Mouse (Mus musculus) thymus, adult 2 months (tissue): Measurements from ENCODE around the gene Wnk4. TPM values are rescaled to one million over a fixed set of nuclear protein-coding genes. Genes with fewer than 3 reads are reported as not detected.

ENCODE experiments used
- DNase-seq: peaks from one replicate; pipeline ENCODE4 v3.0.0; 2021
- H3K27ac ChIP-seq: fragments of 200-500 bp; 2 replicates; pipeline ENCODE4 v1.5.1; 2012; ENCODE audit warnings: low read length, control low read depth; ENCODE audit not compliant: control insufficient read depth, insufficient read depth
- H3K27me3 ChIP-seq: fragments of 200-500 bp; 2 replicates; pipeline ENCODE4 v1.6.1; 2012; ENCODE audit warnings: mild to moderate bottlenecking, low read length, moderate library complexity, mixed read lengths; ENCODE audit not compliant: control insufficient read depth, insufficient read depth
- H3K36me3 ChIP-seq: fragments of 200-500 bp; 2 replicates; pipeline ENCODE4 v1.6.1; 2012; ENCODE audit warnings: mild to moderate bottlenecking, low read length, moderate library complexity; ENCODE audit not compliant: control insufficient read depth, insufficient read depth
- H3K4me1 ChIP-seq: fragments of 200-500 bp; replicated peaks from 2 replicates; pipeline ENCODE4 v1.6.1; 2012; ENCODE audit warnings: low read length; ENCODE audit not compliant: control insufficient read depth, insufficient read depth
- H3K4me3 ChIP-seq: fragments of 200-500 bp; 2 replicates; pipeline ENCODE4 v1.5.1; 2012; ENCODE audit warnings: mild to moderate bottlenecking, low read length, control low read depth, moderate library complexity; ENCODE audit not compliant: control insufficient read depth, insufficient read depth
- CTCF ChIP-seq: fragments of 200-500 bp; IDR thresholded peaks from 2 replicates; pipeline ENCODE4 v1.5.1; 2012; ENCODE audit warnings: mild to moderate bottlenecking, control low read depth, low read length, moderate library complexity, borderline replicate concordance; ENCODE audit not compliant: control insufficient read depth, poor library complexity, insufficient read depth; ENCODE audit errors: extremely low read depth
- POLR2A ChIP-seq: fragments of 200-500 bp; IDR thresholded peaks from 2 replicates; pipeline ENCODE4 v1.6.1; 2012; ENCODE audit warnings: mild to moderate bottlenecking, low read length, control low read depth, moderate library complexity; ENCODE audit not compliant: control insufficient read depth, poor library complexity, insufficient read depth; ENCODE audit errors: extremely low read depth
- WGBS: fragments of 180-500 bp; shearing (Covaris S2); methylation state at CpG from one replicate; pipeline ENCODE4 v1.1.7; 2018; 5-methylcytosine and 5-hydroxymethylcytosine counted together
- polyA plus RNA-seq: library from polyadenylated mRNA; depleted of rRNA; stranded (reverse); fragments of >200 nt; gene quantifications from 2 replicates; pipeline ENCODE4 v1.2.3, GENCODE M21; 2012

The Wnk4 gene
- polyA plus RNA-seq, 1 experiment = 1.2 TPM

GRCm38 (mm10) chr11:101224337-101224736 is 36.0 kb upstream of the Wnk4 start:
- no peak for DNase-seq
- no peak overlapping the region for H3K4me3 ChIP-seq
- peaks cover 4% of the 10 kb centered on the region for H3K4me1 ChIP-seq
- no peaks in the 10 kb centered on the region for H3K36me3 ChIP-seq
- TF ChIP-seq POLR2A = no peak
- WGBS = 39% methylated on average over 3 of the region's 3 CpGs
- no peaks in the 10 kb centered on the region for H3K27me3 ChIP-seq
- H3K27ac ChIP-seq = no peak overlapping the region

- Histone ChIP-seq H3K27ac (no peak overlapping the region), H3K4me3 (peak overlapping the region; percentile 64), H3K4me1 (peaks cover 4% of the 10 kb centered on the region), H3K27me3 (no peaks in the 10 kb centered on the region), H3K36me3 (no peaks in the 10 kb centered on the region)
- 21% methylated on average over 25 of the region's 25 CpGs for WGBS
- no peak for TF ChIP-seq CTCF
- TF ChIP-seq POLR2A = no peak
- DNase-seq = no peak
Measured at GRCm38 (mm10) chr11:101225331-101226064, 34.9 kb upstream of the Wnk4 start.

- Histone ChIP-seq H3K36me3 (no peaks in the 10 kb centered on the region), H3K27ac (no peak within 1 kb of the TSS), H3K27me3 (no peaks in the 10 kb centered on the region), H3K4me1 (peaks cover 4% of the 10 kb centered on the region), H3K4me3 (peak within 1 kb of the TSS; percentile 64)
- peak; percentile 93 for DNase-seq
- TF ChIP-seq POLR2A = peak; percentile 59; the same call in 1 of the 2 replicates
- peak; percentile 61; the same call in 1 of the 2 replicates for TF ChIP-seq CTCF
- 1% methylated on average over 56 of the region's 56 CpGs for WGBS
Measured at GRCm38 (mm10) chr11:101226065-101226701, 34.2 kb upstream of the Wnk4 start, which contains the start of gene Ezh1. Gene Ezh1, minus strand, starts transcription at chr11:101226463.

GRCm38 (mm10) chr11:101229361-101229900 is 30.9 kb upstream of the Wnk4 start:
- Histone ChIP-seq H3K27me3 (no peaks in the 10 kb centered on the region), H3K4me3 (no peak overlapping the region), H3K27ac (no peak overlapping the region), H3K36me3 (no peaks in the 10 kb centered on the region), H3K4me1 (peaks cover 4% of the 10 kb centered on the region)
- DNase-seq = no peak
- 74% methylated on average over 8 of the region's 8 CpGs for WGBS
- no peak for TF ChIP-seq POLR2A
- TF ChIP-seq CTCF = no peak

GRCm38 (mm10) chr11:101230061-101230511 is 30.3 kb upstream of the Wnk4 start:
- DNase-seq = no peak
- H3K27me3 ChIP-seq = no peaks in the 10 kb centered on the region
- H3K4me3 ChIP-seq = no peak overlapping the region
- no peak overlapping the region for H3K27ac ChIP-seq
- 91% methylated on average over 2 of the region's 2 CpGs for WGBS
- H3K36me3 ChIP-seq = no peaks in the 10 kb centered on the region
- no peak for TF ChIP-seq CTCF
- no peak for TF ChIP-seq POLR2A
- peaks cover 4% of the 10 kb centered on the region for H3K4me1 ChIP-seq

GRCm38 (mm10) chr11:101230526-101230925 is 29.8 kb upstream of the Wnk4 start:
- H3K4me3 ChIP-seq = no peak overlapping the region
- 92% methylated on average over 5 of the region's 5 CpGs for WGBS
- no peaks in the 10 kb centered on the region for H3K27me3 ChIP-seq
- H3K4me1 ChIP-seq = peaks cover under 1% of the 10 kb centered on the region; the same call in 1 of the 2 replicates
- TF ChIP-seq CTCF = no peak
- no peak for TF ChIP-seq POLR2A
- no peak for DNase-seq
- no peaks in the 10 kb centered on the region for H3K36me3 ChIP-seq
- H3K27ac ChIP-seq = no peak overlapping the region
